Mouse (Mus musculus) fibroblast of lung, adult 2 months (primary cell): ENCODE results near the gene Wdr24.
"Not testable (repeated sequence)": the region's sequence is repeated elsewhere in the genome, so short reads cannot be mapped to it uniquely, and the experiment has no call there.

Source experiments
- DNase-seq: peaks from one replicate; pipeline ENCODE4 v3.0.0-alpha.2; 2011; ENCODE audit warnings: low read depth

The Wdr24 gene

DNA sequence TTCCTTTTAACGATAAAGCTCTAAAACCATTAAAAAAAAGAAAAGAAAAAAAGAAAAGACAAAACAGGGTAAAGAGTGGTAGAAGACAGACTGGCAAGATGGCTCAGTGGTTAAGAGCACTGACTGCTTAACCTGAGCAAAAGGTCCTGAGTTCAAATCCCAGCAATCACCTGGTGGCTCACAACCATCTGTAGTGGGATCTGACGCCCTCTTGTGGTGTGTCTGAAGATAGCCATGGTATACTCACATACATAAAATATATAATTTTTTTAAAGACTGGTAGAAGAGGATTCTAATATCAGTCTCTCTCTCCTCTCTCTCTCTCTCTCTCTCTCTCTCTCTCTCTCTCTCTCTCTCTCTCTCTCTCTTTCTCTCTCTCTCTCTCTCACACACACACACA, 16.0 kb upstream of the Wdr24 start:
- DNase-seq: not testable (repeated sequence)

DNA sequence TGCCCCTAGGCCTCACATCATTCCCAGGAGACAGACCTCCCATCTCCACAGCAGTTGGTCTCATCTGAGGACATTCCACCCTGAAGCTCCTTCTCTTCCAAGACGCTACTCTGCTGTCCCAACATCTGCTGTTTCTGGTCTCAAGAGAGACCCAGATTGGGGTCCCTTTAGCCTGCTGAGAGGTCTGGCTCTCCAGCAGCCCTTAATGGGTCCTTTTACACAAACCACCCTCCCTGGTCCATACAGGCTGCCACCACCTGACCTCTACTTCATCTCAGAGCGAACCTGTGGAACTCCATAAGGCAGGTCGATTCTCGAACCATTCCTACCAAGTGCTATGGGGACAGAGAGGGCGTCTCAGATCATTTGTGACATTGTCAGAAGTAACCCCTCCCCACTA, 15.4 kb upstream of the Wdr24 start:
- DNase-seq: no peak

DNA sequence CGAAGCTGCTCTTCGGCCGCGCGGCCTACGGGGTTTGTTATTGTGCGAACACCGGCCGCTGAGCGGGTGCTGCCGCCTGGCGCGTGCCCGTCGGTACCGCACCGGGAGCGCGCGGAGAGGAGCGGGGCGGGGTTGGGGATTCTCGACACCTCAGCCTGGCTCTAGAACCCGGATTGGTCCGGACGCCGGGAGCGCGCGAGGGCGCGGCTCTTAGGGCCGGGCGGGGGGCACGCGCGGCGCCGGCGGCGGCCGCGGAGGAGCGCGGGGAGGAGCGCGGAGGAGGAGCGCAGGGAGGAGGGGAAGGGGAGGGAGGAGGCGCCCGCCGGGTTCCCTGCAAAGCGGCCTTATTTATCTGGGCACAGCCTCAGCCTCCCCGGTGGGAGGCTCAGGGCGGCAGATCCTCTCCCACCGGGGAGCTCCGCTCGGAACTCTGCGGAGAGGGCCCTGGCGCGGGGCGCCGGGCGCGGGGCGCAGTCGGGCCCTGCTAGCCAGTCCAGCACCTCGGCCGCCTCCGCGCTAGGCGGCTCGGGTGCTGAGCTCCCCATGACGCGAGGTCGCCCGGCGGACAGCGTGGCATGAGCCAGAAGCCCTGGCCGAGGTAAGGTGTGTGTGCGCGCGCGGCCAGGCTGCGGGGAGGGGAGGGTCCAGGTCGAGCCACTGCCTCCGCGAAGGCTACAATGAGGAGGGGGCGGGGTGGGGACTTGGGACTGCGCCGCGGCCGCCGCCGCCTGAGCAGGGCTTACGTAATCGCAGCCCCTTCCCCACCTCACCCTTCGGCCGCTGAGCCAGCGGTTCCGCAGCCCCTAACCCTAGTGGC, 14.4 kb upstream of the Wdr24 start, which contains the start of gene Fbxl16:
Gene Fbxl16 (plus strand): TSS at position 297 of the 817 bp plus-strand sequence.
- no peak for DNase-seq

DNA sequence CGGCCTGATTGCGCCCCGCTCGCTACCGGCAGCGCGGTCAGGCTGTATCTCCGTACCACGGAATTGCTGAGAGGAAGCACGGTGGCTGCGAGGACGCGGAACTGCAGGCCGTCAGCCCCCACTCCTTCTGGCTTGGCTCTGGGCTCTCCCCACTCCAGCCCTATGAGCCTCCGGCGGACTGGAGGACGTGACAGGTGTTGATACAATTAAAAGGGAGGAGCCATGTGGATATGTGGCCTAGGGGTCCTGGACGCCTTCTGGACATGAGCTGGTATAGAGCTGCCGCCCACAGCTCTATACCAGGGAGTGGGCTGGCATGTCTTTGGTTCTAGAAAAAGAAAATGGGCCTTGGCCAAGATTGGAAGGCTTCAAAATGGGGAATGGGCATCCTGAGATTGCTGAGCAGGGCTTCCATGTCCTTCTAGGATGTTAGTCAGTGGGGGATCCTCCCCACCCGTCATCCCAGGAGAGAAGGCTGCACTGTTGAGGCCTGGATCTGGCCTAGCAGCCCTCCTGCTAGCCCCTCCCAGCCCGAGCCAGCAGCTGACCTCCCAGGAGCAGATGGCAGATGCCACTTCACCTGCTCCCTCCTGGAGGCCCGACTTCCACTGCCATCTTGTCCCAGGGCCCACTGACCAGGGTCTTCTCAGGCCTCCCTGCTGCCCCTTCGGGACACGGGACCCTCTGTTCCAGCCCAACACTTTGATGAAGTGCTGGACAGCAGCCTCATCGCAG, 13.7 kb upstream of the Wdr24 start:
- DNase-seq: no peak

DNA sequence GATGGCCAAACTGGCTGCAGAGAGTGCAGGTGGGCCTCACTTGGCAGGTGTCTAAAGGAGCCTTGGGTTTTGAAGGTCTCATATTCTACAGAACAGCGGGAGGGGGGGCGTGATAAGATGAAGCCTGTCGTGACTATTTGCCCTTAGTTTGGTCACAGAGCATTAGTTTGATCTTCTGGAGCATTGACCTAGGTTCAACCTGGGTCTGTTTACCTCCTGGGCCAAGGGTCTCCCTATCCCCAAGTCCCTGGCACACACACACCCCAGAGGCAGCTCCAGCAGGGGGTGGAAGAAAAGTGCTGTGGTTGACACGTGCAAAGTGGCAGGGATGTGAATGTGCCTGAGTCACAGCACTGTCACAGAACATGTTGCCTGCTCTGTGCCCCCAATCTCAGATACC, 12.5 kb upstream of the Wdr24 start:
- no peak for DNase-seq

DNA sequence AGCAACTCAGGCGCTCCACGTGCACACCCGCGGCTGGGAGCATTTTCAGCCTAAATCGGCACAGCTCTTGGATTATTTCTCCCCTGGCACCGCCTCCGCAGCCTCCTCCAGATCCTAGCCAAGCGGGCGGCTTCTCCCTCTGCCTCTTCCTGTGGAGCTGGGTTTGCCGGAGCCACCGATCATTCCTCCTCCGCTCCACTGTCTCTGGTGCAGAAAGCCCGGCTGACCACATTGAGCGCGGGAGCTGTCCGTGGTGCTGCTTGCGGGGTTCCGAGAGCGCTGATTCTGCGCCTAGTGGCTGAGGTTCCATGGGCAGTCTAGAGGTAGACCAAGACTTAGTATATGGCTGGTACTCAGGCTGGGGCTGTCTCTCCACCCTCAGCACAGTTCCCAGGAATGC, 10.0 kb upstream of the Wdr24 start:
- peak; percentile 30 for DNase-seq

DNA sequence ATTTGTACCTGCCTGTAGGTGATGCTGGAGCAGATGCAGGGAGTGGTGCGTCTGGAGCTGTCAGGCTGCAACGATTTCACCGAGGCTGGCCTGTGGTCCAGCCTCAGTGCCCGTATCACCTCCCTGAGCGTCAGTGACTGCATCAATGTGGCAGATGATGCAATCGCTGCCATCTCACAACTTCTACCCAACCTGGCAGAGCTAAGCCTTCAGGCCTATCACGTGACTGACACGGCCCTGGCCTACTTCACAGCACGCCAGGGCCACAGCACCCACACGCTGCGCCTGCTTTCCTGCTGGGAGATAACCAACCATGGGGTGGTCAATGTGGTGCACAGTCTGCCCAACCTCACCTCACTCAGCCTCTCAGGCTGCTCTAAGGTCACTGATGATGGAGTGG, 5.8 kb upstream of the Wdr24 start:
- DNase-seq: no peak

DNA sequence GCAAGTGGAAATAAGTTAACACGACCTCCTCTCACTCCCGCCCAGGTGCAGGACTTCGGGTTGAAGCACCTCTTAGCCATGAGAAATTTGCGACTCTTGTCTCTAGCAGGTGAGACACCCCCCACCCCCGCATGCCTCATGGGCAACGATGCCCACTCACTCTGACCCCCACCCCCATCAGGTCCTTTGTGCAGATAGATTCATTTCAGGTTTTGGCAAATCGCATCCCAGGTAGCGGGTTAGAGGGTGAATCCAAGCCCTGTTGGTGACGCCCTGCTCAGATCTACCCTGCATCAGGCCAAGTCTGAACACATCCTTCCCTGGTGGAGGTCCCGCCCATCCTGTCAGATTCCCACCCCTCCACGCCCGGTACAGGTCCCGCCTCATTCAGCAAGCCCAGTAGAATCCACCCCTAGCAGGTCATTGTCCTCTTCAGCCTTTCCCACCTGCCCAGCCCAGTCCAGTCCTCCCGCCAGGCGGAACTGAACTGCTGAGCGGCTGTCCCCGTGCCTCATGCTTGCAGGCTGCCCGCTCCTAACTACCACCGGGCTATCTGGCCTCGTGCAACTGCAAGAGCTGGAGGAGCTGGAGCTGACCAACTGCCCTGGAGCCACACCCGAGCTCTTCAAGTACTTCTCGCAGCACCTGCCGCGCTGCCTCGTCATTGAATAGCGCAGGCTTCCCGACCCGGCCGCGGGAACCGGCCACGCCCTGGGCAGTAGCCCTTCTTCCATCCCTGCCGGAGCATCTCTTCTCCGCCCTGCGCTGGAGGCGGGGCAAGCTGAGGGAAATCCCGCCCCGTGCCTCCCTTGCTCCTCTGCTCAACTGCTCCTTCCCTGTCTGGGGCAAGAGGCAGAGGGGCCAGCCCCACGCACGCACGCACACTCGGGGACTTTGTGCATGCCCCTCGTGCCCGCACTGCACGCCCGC, 4.3 kb upstream of the Wdr24 start:
- DNase-seq: no peak

DNA sequence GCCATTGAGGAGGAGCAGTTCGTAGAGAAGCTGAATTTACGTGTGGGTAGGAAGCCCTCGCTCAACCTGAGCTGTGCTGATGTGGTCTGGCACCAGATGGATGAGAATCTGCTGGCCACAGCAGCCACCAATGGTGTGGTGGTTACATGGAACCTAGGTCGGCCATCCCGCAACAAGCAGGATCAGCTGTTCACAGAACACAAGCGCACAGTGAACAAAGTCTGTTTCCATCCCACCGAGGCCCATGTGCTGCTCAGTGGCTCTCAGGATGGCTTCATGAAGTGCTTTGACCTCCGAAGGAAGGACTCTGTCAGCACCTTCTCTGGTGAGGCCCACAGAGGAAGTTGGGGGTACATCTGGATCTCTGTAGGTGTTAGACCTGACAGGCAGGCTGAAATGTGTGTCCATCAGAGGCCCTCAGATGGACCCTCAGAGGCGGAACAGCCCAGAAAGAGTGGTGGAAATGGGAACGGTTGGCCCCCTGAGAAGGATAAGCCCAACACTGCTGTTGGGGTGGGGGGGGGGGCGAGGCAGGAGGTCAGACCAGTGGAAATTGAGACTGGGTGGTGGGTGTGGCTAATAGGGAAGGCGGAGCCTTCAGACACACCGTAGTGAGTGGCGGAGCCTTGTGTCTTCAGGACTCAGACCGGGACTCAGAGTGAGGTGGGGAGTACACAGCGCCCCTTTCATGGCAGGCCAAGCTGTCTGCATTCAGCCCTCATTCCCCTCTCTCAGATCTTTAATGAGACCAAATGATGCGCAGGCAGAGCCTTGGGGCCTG, 1.1 kb downstream of the Wdr24 start:
- DNase-seq: no peak

DNA sequence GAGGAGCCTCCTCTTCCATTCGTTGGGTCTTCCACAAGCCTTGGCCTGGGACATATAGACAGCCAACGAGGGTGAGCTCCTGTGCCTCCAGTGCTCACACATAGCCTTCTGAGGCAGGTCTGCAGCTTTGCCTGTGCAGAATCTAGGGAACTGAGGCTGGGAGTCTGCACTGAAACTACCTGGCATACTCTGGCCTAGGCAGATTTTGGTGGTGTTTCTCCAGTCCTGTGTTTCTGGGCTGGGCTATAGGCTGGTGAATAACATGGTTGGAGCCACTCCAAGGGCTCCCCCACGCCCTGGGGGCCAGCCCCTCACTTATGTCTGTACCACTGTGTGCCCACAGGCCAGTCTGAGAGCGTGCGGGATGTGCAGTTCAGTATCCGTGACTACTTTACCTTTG, 1.9 kb downstream of the Wdr24 start:
- DNase-seq: no peak

DNA sequence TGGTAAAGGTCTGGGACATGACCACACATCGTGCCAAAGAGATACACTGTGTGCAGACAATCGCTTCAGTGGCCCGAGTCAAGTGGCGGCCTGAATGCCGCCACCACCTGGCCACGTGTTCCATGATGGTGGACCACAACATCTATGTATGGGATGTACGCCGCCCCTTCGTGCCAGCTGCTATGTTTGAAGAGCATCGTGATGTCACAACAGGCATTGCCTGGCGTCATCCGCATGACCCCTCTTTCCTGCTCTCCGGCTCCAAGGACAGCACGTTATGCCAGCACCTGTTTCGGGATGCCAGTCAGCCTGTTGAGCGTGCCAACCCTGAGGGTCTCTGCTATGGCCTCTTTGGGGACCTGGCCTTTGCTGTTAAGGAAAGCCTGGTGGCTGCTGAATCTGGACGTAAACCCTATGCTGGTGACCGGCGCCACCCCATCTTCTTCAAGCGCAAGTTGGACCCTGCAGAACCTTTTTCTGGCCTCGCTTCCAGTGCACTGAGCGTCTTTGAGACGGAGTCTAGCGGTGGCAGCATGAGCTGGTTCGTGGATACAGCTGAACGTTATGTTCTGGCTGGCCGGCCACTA, 2.6 kb downstream of the Wdr24 start:
- no peak for DNase-seq

DNA sequence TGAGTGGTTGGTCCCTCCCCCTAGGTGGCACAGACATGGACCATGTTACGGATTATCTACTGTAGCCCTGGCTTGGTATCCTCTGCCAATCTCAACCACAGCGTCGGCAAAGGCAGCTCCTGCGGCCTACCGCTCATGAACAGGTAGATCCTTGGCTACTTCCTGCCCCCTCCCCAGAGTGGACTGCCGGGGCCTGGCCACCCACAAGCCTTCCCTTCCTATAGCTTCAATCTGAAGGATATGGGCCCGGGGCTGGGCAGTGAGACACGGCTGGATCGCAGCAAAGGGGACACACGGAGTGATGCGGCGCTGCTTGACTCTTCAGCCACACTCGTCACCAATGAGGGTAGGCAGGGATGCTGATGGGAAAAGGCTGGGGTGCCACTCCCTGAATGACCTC, 3.6 kb downstream of the Wdr24 start:
- no peak for DNase-seq

DNA sequence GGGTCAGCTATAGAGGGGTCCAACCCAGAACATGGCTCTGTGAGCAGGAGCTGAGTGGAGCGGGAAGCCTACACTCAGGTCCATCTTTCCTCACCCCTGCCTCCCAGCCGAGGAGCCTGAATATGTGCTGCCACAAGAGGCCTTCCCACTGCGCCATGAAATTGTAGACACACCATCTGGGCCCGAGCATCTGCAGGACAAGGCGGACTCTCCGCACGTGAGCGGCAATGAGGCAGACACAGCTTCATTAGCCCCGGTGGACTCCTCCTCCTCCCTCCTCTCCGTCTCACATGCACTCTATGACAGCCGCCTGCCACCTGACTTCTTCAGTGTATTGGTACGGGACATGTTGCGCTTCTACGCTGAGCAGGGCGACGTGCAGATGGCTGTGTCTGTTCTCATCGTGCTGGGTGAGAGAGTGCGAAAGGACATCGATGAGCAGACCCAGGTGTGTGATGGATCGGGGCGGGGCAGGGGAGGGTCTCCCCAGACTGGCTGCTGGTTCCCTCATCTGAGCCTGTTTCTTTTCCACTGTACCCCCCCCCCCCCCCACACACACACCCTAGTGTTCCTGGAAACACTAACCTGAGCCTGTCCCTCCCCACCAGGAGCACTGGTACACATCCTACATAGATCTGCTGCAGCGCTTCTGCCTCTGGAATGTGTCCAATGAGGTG, 4.3 kb downstream of the Wdr24 start:
- no peak for DNase-seq

DNA sequence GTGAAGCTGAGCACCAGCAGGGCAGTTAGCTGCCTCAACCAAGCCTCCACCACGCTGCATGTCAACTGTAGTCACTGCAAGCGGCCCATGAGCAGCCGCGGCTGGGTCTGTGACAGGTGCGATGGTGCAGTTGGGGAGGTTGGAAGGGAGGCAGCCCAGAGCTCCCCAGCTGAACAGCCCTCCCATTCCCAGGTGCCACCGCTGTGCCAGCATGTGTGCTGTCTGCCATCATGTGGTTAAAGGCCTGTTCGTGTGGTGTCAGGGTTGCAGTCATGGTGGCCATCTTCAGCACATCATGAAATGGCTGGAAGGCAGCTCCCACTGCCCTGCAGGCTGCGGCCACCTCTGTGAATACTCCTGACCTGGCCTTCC, 4.8 kb downstream of the Wdr24 start:
- no peak for DNase-seq

DNA sequence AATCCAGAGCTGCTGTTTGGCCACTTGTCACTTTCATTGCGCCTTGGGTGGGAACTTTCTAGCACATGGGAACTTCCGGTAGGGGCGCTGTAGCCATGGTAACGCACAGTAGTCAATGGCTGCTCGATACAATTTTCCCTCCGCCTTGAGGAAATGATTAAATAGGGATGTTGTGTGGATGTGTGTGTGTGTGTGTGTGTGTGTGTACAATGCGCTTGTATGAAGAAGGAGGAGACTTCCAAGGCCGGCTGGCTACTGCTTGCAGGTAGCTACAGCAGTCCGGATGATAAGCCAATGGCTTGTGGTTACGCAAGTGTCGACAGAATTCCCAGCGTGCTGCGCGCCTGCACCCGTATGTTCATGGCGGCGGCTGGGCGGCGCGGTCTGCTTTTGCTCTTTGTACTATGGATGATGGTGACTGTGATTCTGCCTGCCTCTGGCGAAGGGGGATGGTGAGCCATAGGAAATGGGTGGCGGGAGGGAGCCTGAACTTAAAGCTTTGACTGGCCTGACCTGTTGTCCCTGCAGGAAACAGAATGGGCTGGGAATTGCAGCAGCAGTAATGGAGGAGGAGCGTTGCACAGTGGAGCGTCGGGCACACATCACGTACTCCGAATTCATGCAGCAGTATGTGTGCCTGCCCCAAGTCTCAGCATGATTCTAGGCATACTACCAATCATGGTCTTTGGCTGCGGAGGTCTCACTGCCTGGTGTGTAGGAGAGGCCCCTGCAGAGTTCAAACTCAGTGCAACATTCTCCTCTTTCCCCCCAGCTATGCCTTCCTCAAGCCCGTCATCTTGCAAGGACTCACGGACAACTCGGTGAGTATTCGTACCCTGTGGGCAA, 5.5 kb downstream of the Wdr24 start, which contains the start of gene Jmjd8:
Gene Jmjd8 (plus strand): TSS at position 156 of the 846 bp plus-strand sequence.
- no peak for DNase-seq

DNA sequence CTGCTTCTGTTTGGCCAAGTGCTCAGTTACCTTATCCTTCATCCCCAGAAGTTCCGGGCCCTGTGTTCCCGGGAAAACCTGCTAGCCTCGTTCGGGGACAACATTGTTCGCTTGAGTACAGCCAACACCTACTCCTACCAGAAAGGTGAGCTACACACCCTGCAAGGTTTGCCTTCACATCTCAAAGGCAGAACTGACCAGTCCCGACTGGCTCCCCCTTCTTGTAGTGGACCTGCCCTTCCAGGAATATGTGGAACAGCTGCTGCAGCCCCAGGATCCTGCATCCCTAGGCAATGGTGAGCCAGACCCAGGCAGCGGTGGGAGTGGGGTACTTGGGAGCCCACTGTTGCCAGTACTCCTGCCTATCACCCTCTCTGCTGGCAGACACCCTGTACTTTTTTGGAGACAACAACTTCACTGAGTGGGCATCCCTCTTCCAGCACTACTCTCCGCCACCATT, 6.2 kb downstream of the Wdr24 start:
- no peak for DNase-seq

DNA sequence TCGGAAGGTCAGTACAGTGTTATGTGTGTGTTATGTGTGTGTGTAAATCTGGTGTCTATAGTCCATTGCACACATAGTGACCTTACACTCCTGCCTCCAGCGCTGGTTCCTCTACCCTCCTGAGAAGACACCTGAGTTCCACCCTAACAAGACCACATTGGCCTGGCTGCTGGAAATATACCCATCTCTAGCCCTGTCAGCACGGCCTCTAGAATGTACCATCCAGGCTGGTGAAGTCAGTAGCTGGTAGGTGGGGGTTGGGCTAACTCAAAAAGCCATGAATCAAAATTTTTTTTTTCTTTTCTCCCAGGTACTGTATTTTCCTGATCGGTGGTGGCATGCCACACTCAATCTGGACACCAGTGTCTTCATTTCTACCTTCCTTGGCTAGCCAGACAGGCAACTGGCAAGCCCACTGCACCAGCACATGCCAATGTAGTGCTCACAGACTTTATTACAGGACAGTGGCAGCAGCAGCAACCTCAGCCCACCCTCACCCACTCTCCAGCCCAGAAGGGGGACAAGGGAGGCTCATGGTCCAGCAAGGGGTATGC, 6.8 kb downstream of the Wdr24 start:
- no peak for DNase-seq

DNA sequence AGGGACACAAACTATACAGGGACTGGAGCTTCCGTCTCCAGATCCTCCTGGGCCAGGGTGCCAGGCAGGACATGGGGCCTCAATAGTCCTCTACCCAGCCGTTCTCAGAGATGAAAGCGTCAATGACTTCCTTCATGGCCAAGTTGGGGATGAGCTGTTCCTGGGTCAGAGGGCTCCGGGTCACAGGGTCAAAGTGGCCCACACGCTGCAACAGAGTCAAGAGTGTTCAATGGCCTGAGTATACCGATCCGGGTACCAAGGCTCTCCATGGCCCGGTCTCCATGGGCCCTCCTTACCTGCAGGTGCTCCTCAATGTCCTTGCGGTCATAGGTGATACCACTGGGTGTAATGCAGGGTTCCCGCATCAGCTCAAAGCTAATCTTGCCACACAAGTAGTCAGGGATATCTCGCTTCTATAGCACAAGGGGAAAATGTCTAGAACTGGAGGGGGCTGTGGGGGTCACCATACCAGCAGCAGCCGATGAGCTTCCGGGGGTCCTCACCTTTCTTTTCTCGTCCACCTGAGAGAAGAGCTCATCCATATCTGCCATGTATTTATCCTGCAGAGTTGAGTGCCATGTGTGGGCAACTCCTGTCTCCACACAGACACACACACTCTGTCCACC, 7.5 kb downstream of the Wdr24 start:
- DNase-seq: no peak
